Mouse (Mus musculus): ENCODE data around the gene Olfr1065. TPM values are rescaled to one million over a fixed set of nuclear protein-coding genes. Genes with fewer than 3 reads are reported as not detected.

Gene Olfr1065
- polyA plus RNA-seq, 1 experiment from 2014 or later: not detected

Other genes with a start within 250 kb of the Olfr1065 start
- gene Olfr1045, start 247.6 kb downstream of the Olfr1065 start, polyA plus RNA-seq (2015; fragmentation: Nextera tagmentation; extraction: Ambion mirVana): not detected in 2 replicates
- gene Olfr1046, start 231.3 kb downstream of the Olfr1065 start, polyA plus RNA-seq (2015; fragmentation: Nextera tagmentation; extraction: Ambion mirVana): not detected in 2 replicates
- not detected in 2 replicates for gene Olfr1047, start 219.2 kb downstream of the Olfr1065 start, polyA plus RNA-seq (2015; fragmentation: Nextera tagmentation; extraction: Ambion mirVana)
- gene Olfr1048, start 210.3 kb downstream of the Olfr1065 start, polyA plus RNA-seq (2015; fragmentation: Nextera tagmentation; extraction: Ambion mirVana): not detected in 2 replicates
- gene Olfr1049, start 192.3 kb downstream of the Olfr1065 start, polyA plus RNA-seq (2015; fragmentation: Nextera tagmentation; extraction: Ambion mirVana): not detected in 2 replicates
- not detected in 2 replicates for gene Olfr1051, start 171.5 kb downstream of the Olfr1065 start, polyA plus RNA-seq (2015; fragmentation: Nextera tagmentation; extraction: Ambion mirVana)
- not detected in 2 replicates for gene Olfr1052, start 158.1 kb downstream of the Olfr1065 start, polyA plus RNA-seq (2015; fragmentation: Nextera tagmentation; extraction: Ambion mirVana)
- not detected in 2 replicates for gene Olfr1053, start 135.3 kb downstream of the Olfr1065 start, polyA plus RNA-seq (2015; fragmentation: Nextera tagmentation; extraction: Ambion mirVana)
- not detected in 2 replicates for gene Olfr1054, start 115.2 kb downstream of the Olfr1065 start, polyA plus RNA-seq (2015; fragmentation: Nextera tagmentation; extraction: Ambion mirVana)
- gene Olfr1055, start 100.3 kb downstream of the Olfr1065 start, polyA plus RNA-seq (2015; fragmentation: Nextera tagmentation; extraction: Ambion mirVana): not detected in 2 replicates
- not detected in 2 replicates for gene Olfr1056, start 88.1 kb downstream of the Olfr1065 start, polyA plus RNA-seq (2015; fragmentation: Nextera tagmentation; extraction: Ambion mirVana)
- gene Olfr1057, start 72.2 kb downstream of the Olfr1065 start, polyA plus RNA-seq (2015; fragmentation: Nextera tagmentation; extraction: Ambion mirVana): not detected in 2 replicates
- not detected in 2 replicates for gene Olfr1058, start 62.0 kb downstream of the Olfr1065 start, polyA plus RNA-seq (2015; fragmentation: Nextera tagmentation; extraction: Ambion mirVana)
- gene Olfr1061, start 36.5 kb downstream of the Olfr1065 start, polyA plus RNA-seq (2015; fragmentation: Nextera tagmentation; extraction: Ambion mirVana): not detected in 2 replicates
- gene Olfr1062, start 23.8 kb downstream of the Olfr1065 start, polyA plus RNA-seq (2015; fragmentation: Nextera tagmentation; extraction: Ambion mirVana): not detected in 2 replicates
- gene Olfr1066, start 5.7 kb upstream of the Olfr1065 start, polyA plus RNA-seq (2015; fragmentation: Nextera tagmentation; extraction: Ambion mirVana): not detected in 2 replicates
- not detected in 2 replicates for gene Olfr228, start 36.8 kb upstream of the Olfr1065 start, polyA plus RNA-seq (2015; fragmentation: Nextera tagmentation; extraction: Ambion mirVana)
- gene Olfr1076, start 57.9 kb upstream of the Olfr1065 start, polyA plus RNA-seq (2015; fragmentation: Nextera tagmentation; extraction: Ambion mirVana): not detected in 2 replicates
- not detected in 2 replicates for gene Olfr1079, start 91.9 kb upstream of the Olfr1065 start, polyA plus RNA-seq (2015; fragmentation: Nextera tagmentation; extraction: Ambion mirVana)
- gene Olfr1080, start 107.6 kb upstream of the Olfr1065 start, polyA plus RNA-seq (2015; fragmentation: Nextera tagmentation; extraction: Ambion mirVana): not detected in 2 replicates
- not detected in 2 replicates for gene Olfr1082, start 148.4 kb upstream of the Olfr1065 start, polyA plus RNA-seq (2015; fragmentation: Nextera tagmentation; extraction: Ambion mirVana)
- not detected in 2 replicates for gene Olfr1084, start 189.1 kb upstream of the Olfr1065 start, polyA plus RNA-seq (2015; fragmentation: Nextera tagmentation; extraction: Ambion mirVana)
- gene Olfr1085, start 211.4 kb upstream of the Olfr1065 start, polyA plus RNA-seq (2015; fragmentation: Nextera tagmentation; extraction: Ambion mirVana): not detected in 2 replicates
- gene Olfr1086, start 229.5 kb upstream of the Olfr1065 start, polyA plus RNA-seq (2015; fragmentation: Nextera tagmentation; extraction: Ambion mirVana): not detected in 2 replicates
- not detected in 2 replicates for gene Olfr1087, start 247.8 kb upstream of the Olfr1065 start, polyA plus RNA-seq (2015; fragmentation: Nextera tagmentation; extraction: Ambion mirVana)

Measured in neural tube, embryonic 15.5 days (tissue).